ENCODE assay signal across 8 mouse cellular contexts in the genomic region with DNA sequence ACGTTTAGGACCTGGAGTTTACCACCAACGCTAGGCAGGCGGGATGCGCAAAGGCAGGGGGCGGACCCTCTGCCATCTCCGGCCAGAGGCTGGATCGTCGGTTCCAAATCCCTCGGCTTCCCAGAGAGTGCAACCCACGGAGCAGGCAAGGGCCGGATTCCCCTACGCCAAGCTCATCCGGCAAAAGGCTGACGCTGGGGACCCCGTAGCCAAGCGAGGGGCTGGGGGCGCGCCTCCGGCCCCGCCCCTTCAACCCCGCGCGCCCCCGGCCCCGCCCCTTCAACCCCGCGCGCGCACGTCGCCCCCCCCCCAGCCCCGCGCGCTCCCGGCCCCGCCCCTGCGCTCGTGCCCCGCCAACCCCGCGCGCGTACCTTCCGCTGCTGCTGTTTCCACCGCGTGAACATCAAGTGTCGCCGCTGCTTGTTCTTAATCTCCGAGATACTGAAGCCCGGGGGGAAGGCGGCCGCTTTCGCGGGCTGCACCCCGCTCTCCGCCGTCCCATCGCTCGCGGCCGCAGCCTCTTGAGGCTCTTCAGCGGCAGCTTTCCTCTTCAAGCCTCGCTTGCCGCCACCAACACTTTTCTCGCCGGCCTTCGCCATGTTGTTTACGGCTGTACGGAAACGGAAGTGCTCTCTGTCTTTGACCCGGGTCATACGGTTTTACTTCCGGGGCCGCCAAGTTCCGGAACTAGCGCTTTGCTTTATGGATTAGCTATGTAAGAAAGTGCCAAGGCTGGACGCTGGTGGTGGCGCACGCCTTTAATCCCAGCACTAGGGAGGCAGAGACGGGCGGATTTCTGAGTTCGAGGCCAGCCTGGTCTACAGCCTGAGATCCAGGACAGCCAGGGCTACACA. TPM values are rescaled to one million over a fixed set of nuclear protein-coding genes. Genes with fewer than 3 reads are reported as not detected.
DNase-seq lines count a peak whose midpoint lies in the region; ATAC-seq lines count a peak whose summit lies in the region.

Gene Rpf1 (minus strand): TSS at position 632 of the 854 bp plus-strand sequence.

- no peaks in the 10 kb centered on the region for H3K9me3 ChIP-seq in forebrain, embryonic 14.5 days (replicated peaks; ENCODE audit: control insufficient read depth, low read length)
- H3K9me3 ChIP-seq in neural tube, embryonic 15.5 days (replicated peaks): no peaks in the 10 kb centered on the region

- peak within 1 kb of the TSS; percentile 96 for H3K27ac ChIP-seq in forebrain, embryonic 14.5 days (ENCODE audit: low read depth, low read length)
- H3K27ac ChIP-seq in neural tube, embryonic 15.5 days (replicated peaks): peak within 1 kb of the TSS; percentile 99

- peak; percentile 97 for ATAC-seq in forebrain, embryonic 14.5 days
- ATAC-seq in neural tube, embryonic 15.5 days (ENCODE audit: low FRiP score): peak; percentile 95

- H3K4me2 ChIP-seq in forebrain, embryonic 14.5 days (ENCODE audit: low read length): peak within 1 kb of the TSS; percentile 73
- H3K4me2 ChIP-seq in neural tube, embryonic 15.5 days: peak within 1 kb of the TSS; percentile 72

- H3K9ac ChIP-seq in forebrain, embryonic 14.5 days (ENCODE audit: low read length): peak within 1 kb of the TSS; percentile 80
- H3K9ac ChIP-seq in neural tube, embryonic 15.5 days (replicated peaks): peak within 1 kb of the TSS; percentile 86

- DNase-seq in ES-CJ7 (ENCODE audit: low read depth, low spot score): peak; percentile 95
- DNase-seq in cerebellum, adult 11 months: peak; percentile 86
- peak; percentile 98 for DNase-seq in forebrain, embryonic 14.5 days (ENCODE audit: low spot score)
- DNase-seq in heart, postnatal 14 days: peak; percentile 83 to 90
- peak; percentile 92 for DNase-seq in layer of hippocampus, adult 11-12 months (ENCODE audit: low spot score)
- peak; percentile 93 to 94 for DNase-seq in lung, adult 18-20 months
- peak; percentile 91 for DNase-seq in testis, postnatal 14 days (ENCODE audit: low spot score)

- WGBS in forebrain, embryonic 14.5 days: under 1% methylated on average over 52 of the region's 82 CpGs
- under 1% methylated on average over 57 of the region's 82 CpGs for WGBS in neural tube, embryonic 15.5 days

- H3K27me3 ChIP-seq in forebrain, embryonic 14.5 days (replicated peaks; ENCODE audit: control insufficient read depth, insufficient read depth, low read length): no peaks in the 10 kb centered on the region
- no peaks in the 10 kb centered on the region; the same call in 1 of the 2 replicates for H3K27me3 ChIP-seq in neural tube, embryonic 15.5 days (replicated peaks)

- H3K4me1 ChIP-seq in forebrain, embryonic 14.5 days (ENCODE audit: control insufficient read depth, insufficient read depth, low read length): no peaks in the 10 kb centered on the region
- peaks cover 12% of the 10 kb centered on the region for H3K4me1 ChIP-seq in neural tube, embryonic 15.5 days

- peaks cover 21% of the 10 kb centered on the region for H3K36me3 ChIP-seq in forebrain, embryonic 14.5 days (ENCODE audit: control insufficient read depth, insufficient read depth, low read length)
- H3K36me3 ChIP-seq in neural tube, embryonic 15.5 days: peaks cover 16% of the 10 kb centered on the region

- peak within 1 kb of the TSS; percentile 60 for H3K4me3 ChIP-seq in forebrain, embryonic 14.5 days (ENCODE audit: low read depth, low read length)
- peak within 1 kb of the TSS; percentile 91 for H3K4me3 ChIP-seq in neural tube, embryonic 15.5 days (replicated peaks)

- intact Hi-C loops in heart, postnatal 14 days (cut with DNase I): loop anchor here (2.0 to 5.0 kb wide), 2 partner anchors 20 to 119 kb away; partner anchors contain the start of gene Ssx2ip

RNA-seq across cellular contexts. Expression of gene Rpf1, which starts in this region (rescaled TPM):
- polyA plus RNA-seq in forebrain, embryonic 14.5 days (2014; fragmentation: Nextera tagmentation; extraction: Ambion mirVana): 60.2 and 64.3 TPM in 2 replicates
- total RNA-seq in heart, postnatal 14 days (2021): 10 to 100 TPM; 13.6 to 14.4 TPM
- polyA plus RNA-seq in neural tube, embryonic 15.5 days (2015; fragmentation: Nextera tagmentation; extraction: Ambion mirVana): 35.2 and 40.6 TPM in 2 replicates

Comparison
In these comparisons a context has a peak if more than half of its experiments do, and no peak if none do; other contexts are left out.
1. Peak in every context shown above with its lines: DNase-seq, ATAC-seq, H3K4me3 ChIP-seq and H3K27ac ChIP-seq.